Comparison of ENCODE assay signal across 19 mouse cellular contexts in the genomic region with DNA sequence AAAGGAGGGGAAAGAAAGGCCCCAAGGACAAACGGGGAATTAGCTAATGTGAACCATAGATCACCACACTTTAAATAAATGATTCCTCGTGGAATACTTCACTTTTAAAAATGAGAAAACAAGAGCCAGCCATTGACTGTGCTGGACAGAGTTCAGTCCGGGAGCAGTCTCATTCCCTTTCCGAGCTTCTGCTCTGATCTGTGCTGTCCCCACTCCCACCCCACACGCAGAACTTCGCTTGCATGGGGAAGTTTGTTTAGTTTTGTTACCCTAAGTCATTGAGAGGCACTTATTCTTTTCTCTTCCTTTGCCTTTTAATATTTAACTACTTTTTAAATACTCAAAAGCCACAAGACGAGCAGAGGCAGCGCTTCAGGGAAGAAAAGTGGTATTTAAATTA.
DNase-seq lines count a peak whose midpoint lies in the region; ATAC-seq and TF ChIP-seq lines count a peak whose summit lies in the region.
"Had no signal": no experiment of that assay in that cellular context is flagged by ENCODE, and none has a peak within 500 bp of the region (broad histone marks: within the 10 kb centered on the region; RNA-seq: fewer than 3 reads in every experiment).

No protein-coding gene starts in this region.

- no peaks in the 10 kb centered on the region for H3K27me3 ChIP-seq in kidney, embryonic 14.5 days (ENCODE audit: control insufficient read depth, insufficient read depth, low read length)
- H3K27me3 ChIP-seq in lung, embryonic 15.5 days = no peaks in the 10 kb centered on the region
- H3K27me3 ChIP-seq: embryonic facial prominence, embryonic 15.5 days; hindbrain, embryonic 12.5 days; limb, embryonic 15.5 days; neural tube, embryonic 15.5 days had no signal

- TF ChIP-seq POLR2A in bone marrow macrophage, adult 2 months (IDR thresholded peaks at IDR 0.05; ENCODE audit: borderline replicate concordance, low read depth, low read length) = no peak

- H3K4me1 ChIP-seq in kidney, embryonic 14.5 days (ENCODE audit: control insufficient read depth, insufficient read depth, low read length) = no peaks in the 10 kb centered on the region
- H3K4me1 ChIP-seq in bone marrow macrophage, adult 2 months (ENCODE audit: control insufficient read depth, insufficient read depth, low read length) = peaks cover 14% of the 10 kb centered on the region
- H3K4me1 ChIP-seq in lung, embryonic 15.5 days = no peaks in the 10 kb centered on the region
- H3K4me1 ChIP-seq: embryonic facial prominence, embryonic 15.5 days; hindbrain, embryonic 12.5 days; limb, embryonic 15.5 days; neural tube, embryonic 15.5 days had no signal

- no peak overlapping the region for H3K27ac ChIP-seq in kidney, embryonic 14.5 days (ENCODE audit: low read depth, low read length)
- H3K27ac ChIP-seq in bone marrow macrophage, adult 2 months (ENCODE audit: insufficient read depth, low read depth, low read length) = peak overlapping the region; percentile 81
- no peak overlapping the region for H3K27ac ChIP-seq in lung, embryonic 15.5 days
- H3K27ac ChIP-seq: embryonic facial prominence, embryonic 15.5 days; gastrocnemius, adult 2 months; hindbrain, embryonic 12.5 days; limb, embryonic 15.5 days; neural tube, embryonic 15.5 days had no signal

- peak; percentile 71; the same call in 1 of the 2 replicates for ATAC-seq in kidney, embryonic 14.5 days (ENCODE audit: low FRiP score, low TSS enrichment)
- ATAC-seq in lung, embryonic 15.5 days (ENCODE audit: borderline replicate concordance, extremely low read depth, low FRiP score, low TSS enrichment) = peak; percentile 73
- ATAC-seq: forebrain, embryonic 14.5 days had no signal

- H3K9me3 ChIP-seq in kidney, embryonic 14.5 days (ENCODE audit: control insufficient read depth, low read length) = no peaks in the 10 kb centered on the region
- no peaks in the 10 kb centered on the region for H3K9me3 ChIP-seq in lung, embryonic 15.5 days
- H3K9me3 ChIP-seq: embryonic facial prominence, embryonic 15.5 days; hindbrain, embryonic 12.5 days; limb, embryonic 15.5 days; neural tube, embryonic 15.5 days had no signal

- H3K4me3 ChIP-seq in kidney, embryonic 14.5 days (ENCODE audit: low read length) = no peak overlapping the region
- H3K4me3 ChIP-seq in bone marrow macrophage, adult 2 months (ENCODE audit: insufficient read depth, low read length) = no peak overlapping the region
- H3K4me3 ChIP-seq in lung, embryonic 15.5 days = no peak overlapping the region
- H3K4me3 ChIP-seq: embryonic facial prominence, embryonic 15.5 days; gastrocnemius, adult 2 months; hindbrain, embryonic 12.5 days; limb, embryonic 15.5 days; neural tube, embryonic 15.5 days had no signal

- no peak overlapping the region for H3K9ac ChIP-seq in kidney, embryonic 14.5 days (ENCODE audit: low read depth, low read length)
- no peak overlapping the region for H3K9ac ChIP-seq in lung, embryonic 15.5 days
- H3K9ac ChIP-seq: embryonic facial prominence, embryonic 15.5 days; hindbrain, embryonic 12.5 days; limb, embryonic 15.5 days; neural tube, embryonic 15.5 days had no signal

- no peak overlapping the region for H3K4me2 ChIP-seq in kidney, embryonic 14.5 days (replicated peaks; ENCODE audit: low read depth, low read length)
- H3K4me2 ChIP-seq in lung, embryonic 15.5 days = no peak overlapping the region
- H3K4me2 ChIP-seq: embryonic facial prominence, embryonic 15.5 days; hindbrain, embryonic 12.5 days; limb, embryonic 15.5 days; neural tube, embryonic 15.5 days had no signal

- DNase-seq in kidney, adult 11 months = no peak
- DNase-seq in lung, postnatal 36 days = peak; percentile 15
- no peak for DNase-seq in Muller cell, postnatal 12 days (ENCODE audit: inconsistent ontology term)
- DNase-seq in adrenal gland, adult 8-10 months = no peak
- DNase-seq in ovary, postnatal 14 days (ENCODE audit: low spot score) = no peak
- DNase-seq: cerebellum, adult 18-20 months; cerebellum, postnatal 36 days; gastrocnemius, adult 2 months; kidney, adult 9 months; layer of hippocampus, adult 9-11 months; left cerebral cortex, postnatal 4 days had no signal

- 44% methylated on average over 8 of the region's 8 CpGs for WGBS in kidney, embryonic 14.5 days
- 29% methylated on average over 8 of the region's 8 CpGs for WGBS in lung, embryonic 15.5 days

- H3K36me3 ChIP-seq in kidney, embryonic 14.5 days (ENCODE audit: control insufficient read depth, insufficient read depth, low read length) = no peaks in the 10 kb centered on the region
- H3K36me3 ChIP-seq in lung, embryonic 15.5 days = no peaks in the 10 kb centered on the region
- H3K36me3 ChIP-seq: embryonic facial prominence, embryonic 15.5 days; hindbrain, embryonic 12.5 days; limb, embryonic 15.5 days; neural tube, embryonic 15.5 days had no signal

- TF ChIP-seq CTCF in bone marrow macrophage, adult 2 months (IDR thresholded peaks at IDR 0.05; ENCODE audit: low read depth, low read length) = no peak
